Mouse (Mus musculus) heart, adult 2 months (tissue): ENCODE data around the gene Dmrt3.

Experiments
- EP300 ChIP-seq: fragments of 200-500 bp; IDR thresholded peaks from 2 replicates; pipeline ENCODE4 v1.6.1; 2011; ENCODE audit warnings: low read depth, low read length, control low read depth; ENCODE audit not compliant: insufficient read depth
- POLR2A ChIP-seq: fragments of 200-500 bp; IDR thresholded peaks from 2 replicates; pipeline ENCODE4 v1.6.1; 2011; ENCODE audit warnings: mild to moderate bottlenecking, low read depth, low read length, control low read depth; ENCODE audit not compliant: insufficient read depth

- TF ChIP-seq POLR2A (no peak), EP300 (no peak)
Measured at GRCm38 (mm10) chr19:25608961-25609850, 895 bp upstream of the Dmrt3 start.
